Mouse (Mus musculus) neural tube, embryonic 15.5 days (tissue): ENCODE results near the gene Sez6l2. TPM values are rescaled to one million over a fixed set of nuclear protein-coding genes. Genes with fewer than 3 reads are reported as not detected.

Experiments
- ATAC-seq: fragments of 200-750 bp; cut with Nextera tagmentation; 2 replicates; pipeline ENCODE4 v1.8.0; 2017; ENCODE audit warnings: mild to moderate bottlenecking, moderate TSS enrichment, moderate library complexity; ENCODE audit not compliant: low FRiP score
- H3K27ac ChIP-seq: fragments of 300-500 bp; sonication (generic); replicated peaks from 2 replicates; pipeline ENCODE4 v1.5.1; 2015; ENCODE audit warnings: mild to moderate bottlenecking, inconsistent platforms
- H3K27me3 ChIP-seq: fragments of 300-500 bp; sonication (generic); replicated peaks from 2 replicates; pipeline ENCODE4 v1.6.1; 2015; ENCODE audit warnings: inconsistent platforms
- H3K36me3 ChIP-seq: fragments of 300-500 bp; sonication (generic); 2 replicates; pipeline ENCODE4 v1.6.1; 2015; ENCODE audit warnings: inconsistent platforms
- H3K4me1 ChIP-seq: fragments of 300-500 bp; sonication (generic); 2 replicates; pipeline ENCODE4 v1.6.1; 2015; ENCODE audit warnings: inconsistent platforms
- H3K4me2 ChIP-seq: fragments of 300-500 bp; sonication (generic); 2 replicates; pipeline ENCODE4 v1.6.1; 2015; ENCODE audit warnings: inconsistent platforms, mild to moderate bottlenecking, moderate library complexity
- H3K4me3 ChIP-seq: fragments of 300-500 bp; sonication (generic); replicated peaks from 2 replicates; pipeline ENCODE4 v1.5.1; 2015; ENCODE audit warnings: mild to moderate bottlenecking, inconsistent platforms
- H3K9ac ChIP-seq: fragments of 300-500 bp; sonication (generic); replicated peaks from 2 replicates; pipeline ENCODE4 v1.6.1; 2015; ENCODE audit warnings: mild to moderate bottlenecking, inconsistent platforms
- H3K9me3 ChIP-seq: fragments of 300-500 bp; sonication (generic); replicated peaks from 2 replicates; pipeline ENCODE4 v1.6.1; 2016; ENCODE audit warnings: inconsistent platforms
- WGBS: fragments of 180-500 bp; shearing (Covaris S2); methylation state at CpG from one replicate; pipeline ENCODE4 v1.1.7; 2015; ENCODE audit warnings: mixed read lengths; 5-methylcytosine and 5-hydroxymethylcytosine counted together
- polyA plus RNA-seq: library from polyadenylated mRNA; unstranded; fragments of >200 nt; fragmentation: Nextera tagmentation; extraction: Ambion mirVana; gene quantifications from 2 replicates; pipeline ENCODE4 v1.2.1, GENCODE M21; 2015

Gene Sez6l2
- polyA plus RNA-seq, 1 experiment from 2014 or later: 56.9 TPM

GRCm38 (mm10) chr7:126983113-126983512, 32.8 kb downstream of the Sez6l2 start:
- peaks cover 31% of the 10 kb centered on the region for H3K36me3 ChIP-seq
- no peak overlapping the region for H3K9ac ChIP-seq
- WGBS: 88% methylated on average over 7 of the region's 7 CpGs
- peaks cover 10% of the 10 kb centered on the region for H3K4me1 ChIP-seq
- no peaks in the 10 kb centered on the region for H3K9me3 ChIP-seq
- no peak overlapping the region for H3K4me3 ChIP-seq
- no peak for ATAC-seq
- H3K27me3 ChIP-seq: no peaks in the 10 kb centered on the region
- H3K4me2 ChIP-seq: no peak overlapping the region
- no peak overlapping the region for H3K27ac ChIP-seq

- H3K4me3 ChIP-seq: no peak overlapping the region
- H3K4me1 ChIP-seq: no peaks in the 10 kb centered on the region
- WGBS: 58% methylated on average over 10 of the region's 10 CpGs
These were observed 34.5 kb downstream of the Sez6l2 start for GRCm38 (mm10) chr7:126984667-126985444.

GRCm38 (mm10) chr7:126986319-126986718, 36.0 kb downstream of the Sez6l2 start:
- Histone ChIP-seq H3K4me2 (no peak overlapping the region), H3K36me3 (peaks cover 3% of the 10 kb centered on the region; the same call in 1 of the 2 replicates), H3K4me1 (no peaks in the 10 kb centered on the region), H3K4me3 (no peak overlapping the region), H3K9me3 (no peaks in the 10 kb centered on the region), H3K27ac (no peak overlapping the region), H3K27me3 (no peaks in the 10 kb centered on the region), H3K9ac (no peak overlapping the region)
- WGBS: 48% methylated on average over 9 of the region's 9 CpGs
- ATAC-seq: no peak

More at GRCm38 (mm10) chr7:126984667-126985444, 34.5 kb downstream of the Sez6l2 start:
- H3K9ac ChIP-seq: no peak overlapping the region
- peaks cover 14% of the 10 kb centered on the region for H3K36me3 ChIP-seq
- H3K27ac ChIP-seq: no peak overlapping the region
- no peak overlapping the region for H3K4me2 ChIP-seq
- no peaks in the 10 kb centered on the region for H3K27me3 ChIP-seq
- no peak for ATAC-seq
- H3K9me3 ChIP-seq: no peaks in the 10 kb centered on the region

GRCm38 (mm10) chr7:126988816-126989215, 38.5 kb downstream of the Sez6l2 start:
- no peak overlapping the region for H3K27ac ChIP-seq
- no peaks in the 10 kb centered on the region for H3K36me3 ChIP-seq
- 74% methylated on average over 8 of the region's 8 CpGs for WGBS

GRCm38 (mm10) chr7:126996449-126996848, 46.1 kb downstream of the Sez6l2 start:
- ATAC-seq: no peak
- WGBS: 85% methylated on average over 4 of the region's 4 CpGs

More at GRCm38 (mm10) chr7:126988816-126989215, 38.5 kb downstream of the Sez6l2 start:
- Histone ChIP-seq H3K4me1 (no peaks in the 10 kb centered on the region), H3K27me3 (no peaks in the 10 kb centered on the region), H3K4me2 (no peak overlapping the region), H3K9me3 (no peaks in the 10 kb centered on the region), H3K9ac (no peak overlapping the region), H3K4me3 (no peak overlapping the region)
- no peak for ATAC-seq

GRCm38 (mm10) chr7:126999568-126999967, 49.2 kb downstream of the Sez6l2 start:
- no peak overlapping the region for H3K4me3 ChIP-seq
- ATAC-seq: no peak

More at GRCm38 (mm10) chr7:126996449-126996848, 46.1 kb downstream of the Sez6l2 start:
- H3K9ac ChIP-seq: no peak overlapping the region
- no peak overlapping the region for H3K4me2 ChIP-seq
- no peaks in the 10 kb centered on the region for H3K36me3 ChIP-seq
- no peak overlapping the region for H3K4me3 ChIP-seq
- no peaks in the 10 kb centered on the region for H3K4me1 ChIP-seq
- no peak overlapping the region for H3K27ac ChIP-seq
- no peaks in the 10 kb centered on the region for H3K27me3 ChIP-seq
- H3K9me3 ChIP-seq: no peaks in the 10 kb centered on the region

GRCm38 (mm10) chr7:127003620-127004019, 53.3 kb downstream of the Sez6l2 start:
- H3K4me3 ChIP-seq: no peak overlapping the region
- no peaks in the 10 kb centered on the region for H3K27me3 ChIP-seq
- no peak overlapping the region for H3K9ac ChIP-seq
- H3K4me2 ChIP-seq: no peak overlapping the region
- no peaks in the 10 kb centered on the region for H3K36me3 ChIP-seq
- H3K4me1 ChIP-seq: no peaks in the 10 kb centered on the region
- 93% methylated on average over 5 of the region's 5 CpGs for WGBS
- H3K27ac ChIP-seq: no peak overlapping the region
- H3K9me3 ChIP-seq: no peaks in the 10 kb centered on the region
- ATAC-seq: no peak

More at GRCm38 (mm10) chr7:126999568-126999967, 49.2 kb downstream of the Sez6l2 start:
- Histone ChIP-seq H3K27me3 (no peaks in the 10 kb centered on the region), H3K4me2 (no peak overlapping the region), H3K9me3 (no peaks in the 10 kb centered on the region), H3K27ac (no peak overlapping the region), H3K9ac (no peak overlapping the region), H3K4me1 (no peaks in the 10 kb centered on the region), H3K36me3 (no peaks in the 10 kb centered on the region)
- WGBS: 82% methylated on average over 10 of the region's 10 CpGs

- Histone ChIP-seq H3K4me1 (no peaks in the 10 kb centered on the region), H3K36me3 (no peaks in the 10 kb centered on the region), H3K4me2 (no peak overlapping the region), H3K27me3 (no peaks in the 10 kb centered on the region), H3K9ac (no peak overlapping the region), H3K27ac (no peak overlapping the region), H3K9me3 (no peaks in the 10 kb centered on the region), H3K4me3 (no peak overlapping the region)
- WGBS: 91% methylated on average over 4 of the region's 4 CpGs
- no peak for ATAC-seq
These were observed 53.9 kb downstream of the Sez6l2 start for GRCm38 (mm10) chr7:127004122-127004875.

- no peak for ATAC-seq
- Histone ChIP-seq H3K9ac (no peak overlapping the region), H3K4me1 (no peaks in the 10 kb centered on the region), H3K27me3 (no peaks in the 10 kb centered on the region), H3K4me2 (no peak overlapping the region), H3K4me3 (no peak overlapping the region), H3K9me3 (no peaks in the 10 kb centered on the region), H3K27ac (no peak overlapping the region), H3K36me3 (no peaks in the 10 kb centered on the region)
- 88% methylated on average over 6 of the region's 6 CpGs for WGBS
These were observed 57.1 kb downstream of the Sez6l2 start for GRCm38 (mm10) chr7:127007313-127008024.

- H3K27ac ChIP-seq: peak overlapping the region; percentile 24
- H3K4me2 ChIP-seq: no peak overlapping the region
- ATAC-seq: no peak
- no peak overlapping the region for H3K4me3 ChIP-seq
- H3K27me3 ChIP-seq: no peaks in the 10 kb centered on the region
- peaks cover 7% of the 10 kb centered on the region for H3K36me3 ChIP-seq
- peaks cover 3% of the 10 kb centered on the region for H3K4me1 ChIP-seq
- H3K9me3 ChIP-seq: no peaks in the 10 kb centered on the region
- no peak overlapping the region for H3K9ac ChIP-seq
- WGBS: 54% methylated on average over 9 of the region's 9 CpGs
These were observed 58.1 kb downstream of the Sez6l2 start for GRCm38 (mm10) chr7:127008239-127009019.
